Mouse (Mus musculus) heart, embryonic 13.5 days (tissue): ENCODE measurements at regions not wholly inside any gene's neighbourhood (a gene's known extent, or its start where the extent isn't known, plus 50 kb on each side); places are given as distances from the start of the nearest gene placed in this dataset.
"Not testable (repeated sequence)": the region's sequence is repeated elsewhere in the genome, so short reads cannot be mapped to it uniquely, and the experiment has no call there.

Experiments used
- ATAC-seq: fragments of 200-750 bp; cut with Nextera tagmentation; 2 replicates; pipeline ENCODE4 v1.8.0; 2017; ENCODE audit warnings: moderate TSS enrichment; ENCODE audit not compliant: insufficient number of reproducible peaks, low FRiP score, low TSS enrichment; ENCODE audit errors: extremely low read depth
- H3K27ac ChIP-seq: fragments of 300-500 bp; sonication (generic); replicated peaks from 2 replicates; pipeline ENCODE4 v1.5.1; 2015; ENCODE audit warnings: moderate library complexity, mild to moderate bottlenecking, inconsistent platforms
- H3K27me3 ChIP-seq: fragments of 300-500 bp; sonication (generic); replicated peaks from 2 replicates; pipeline ENCODE4 v1.6.1; 2015; ENCODE audit warnings: mild to moderate bottlenecking, inconsistent platforms
- H3K36me3 ChIP-seq: fragments of 300-500 bp; sonication (generic); 2 replicates; pipeline ENCODE4 v1.6.1; 2015; ENCODE audit warnings: mild to moderate bottlenecking, inconsistent platforms
- H3K4me1 ChIP-seq: fragments of 300-500 bp; sonication (generic); 2 replicates; pipeline ENCODE4 v1.6.1; 2015; ENCODE audit warnings: inconsistent platforms
- H3K4me2 ChIP-seq: fragments of 300-500 bp; sonication (generic); 2 replicates; pipeline ENCODE4 v1.6.1; 2015; ENCODE audit warnings: inconsistent platforms, mild to moderate bottlenecking, moderate library complexity
- H3K4me3 ChIP-seq: fragments of 300-500 bp; sonication (generic); 2 replicates; pipeline ENCODE4 v1.5.1; 2015; ENCODE audit warnings: moderate library complexity, mild to moderate bottlenecking, inconsistent platforms
- H3K9ac ChIP-seq: fragments of 300-500 bp; sonication (generic); 2 replicates; pipeline ENCODE4 v1.6.1; 2015; ENCODE audit warnings: inconsistent platforms, mild to moderate bottlenecking, moderate library complexity
- H3K9me3 ChIP-seq: fragments of 300-500 bp; sonication (generic); 2 replicates; pipeline ENCODE4 v1.6.1; 2016; ENCODE audit warnings: inconsistent platforms
- WGBS: fragments of 180-500 bp; shearing (Covaris S2); methylation state at CpG from one replicate; pipeline ENCODE4 v1.1.7; 2015; ENCODE audit warnings: mixed read lengths; 5-methylcytosine and 5-hydroxymethylcytosine counted together

GRCm38 (mm10) chr9:94169905-94170612 is 367.8 kb downstream of the 1190002N15Rik start:
- no peak overlapping the region for H3K4me2 ChIP-seq
- WGBS, result 68% methylated on average over 2 of the region's 2 CpGs
- no peak overlapping the region for H3K27ac ChIP-seq
- H3K9me3 ChIP-seq, result no peaks in the 10 kb centered on the region
- no peaks in the 10 kb centered on the region for H3K36me3 ChIP-seq
- ATAC-seq, result no peak
- no peak overlapping the region for H3K9ac ChIP-seq
- H3K4me3 ChIP-seq, result no peak overlapping the region
- no peaks in the 10 kb centered on the region for H3K27me3 ChIP-seq
- no peaks in the 10 kb centered on the region for H3K4me1 ChIP-seq

- no peak overlapping the region for H3K4me3 ChIP-seq
- ATAC-seq, result no peak
- WGBS, result 75% methylated on average over 1 of the region's 1 CpGs
Observed at GRCm38 (mm10) chr9:94163671-94164070, 374.2 kb downstream of the 1190002N15Rik start.

GRCm38 (mm10) chr9:94155581-94155980 is 382.3 kb downstream of the 1190002N15Rik start:
- Histone ChIP-seq H3K4me2 (no peak overlapping the region), H3K4me1 (no peaks in the 10 kb centered on the region), H3K36me3 (no peaks in the 10 kb centered on the region), H3K9ac (no peak overlapping the region), H3K4me3 (no peak overlapping the region), H3K27ac (no peak overlapping the region), H3K27me3 (no peaks in the 10 kb centered on the region), H3K9me3 (no peaks in the 10 kb centered on the region)
- 61% methylated on average over 2 of the region's 2 CpGs for WGBS
- no peak for ATAC-seq

More at GRCm38 (mm10) chr9:94163671-94164070, 374.2 kb downstream of the 1190002N15Rik start:
- H3K36me3 ChIP-seq, result no peaks in the 10 kb centered on the region
- no peaks in the 10 kb centered on the region for H3K27me3 ChIP-seq
- no peak overlapping the region for H3K9ac ChIP-seq
- H3K4me2 ChIP-seq, result no peak overlapping the region
- H3K9me3 ChIP-seq, result no peaks in the 10 kb centered on the region
- no peak overlapping the region for H3K27ac ChIP-seq
- H3K4me1 ChIP-seq, result no peaks in the 10 kb centered on the region

GRCm38 (mm10) chr9:94148474-94148873 is 389.4 kb downstream of the 1190002N15Rik start:
- WGBS, result 84% methylated on average over 1 of the region's 1 CpGs
- no peaks in the 10 kb centered on the region for H3K36me3 ChIP-seq
- ATAC-seq, result no peak

GRCm38 (mm10) chr9:94146787-94147186 is 391.1 kb downstream of the 1190002N15Rik start:
- Histone ChIP-seq H3K36me3 (no peaks in the 10 kb centered on the region), H3K9ac (no peak overlapping the region), H3K4me1 (peaks cover 15% of the 10 kb centered on the region), H3K4me2 (no peak overlapping the region), H3K27me3 (no peaks in the 10 kb centered on the region), H3K9me3 (no peaks in the 10 kb centered on the region), H3K4me3 (no peak overlapping the region), H3K27ac (no peak overlapping the region)
- ATAC-seq, result no peak
- WGBS, result 84% methylated on average over 3 of the region's 3 CpGs

More at GRCm38 (mm10) chr9:94148474-94148873, 389.4 kb downstream of the 1190002N15Rik start:
- Histone ChIP-seq H3K9ac (no peak overlapping the region), H3K9me3 (no peaks in the 10 kb centered on the region), H3K4me2 (no peak overlapping the region), H3K4me1 (peaks cover 4% of the 10 kb centered on the region), H3K27me3 (no peaks in the 10 kb centered on the region), H3K4me3 (no peak overlapping the region), H3K27ac (no peak overlapping the region)

- Histone ChIP-seq H3K9ac (no peak overlapping the region), H3K9me3 (no peaks in the 10 kb centered on the region), H3K4me1 (peaks cover 23% of the 10 kb centered on the region), H3K27me3 (no peaks in the 10 kb centered on the region), H3K27ac (peak overlapping the region; percentile 73), H3K4me2 (no peak overlapping the region), H3K36me3 (no peaks in the 10 kb centered on the region), H3K4me3 (no peak overlapping the region)
- no peak for ATAC-seq
- 6% methylated on average over 1 of the region's 1 CpGs for WGBS
Observed at GRCm38 (mm10) chr9:94136444-94136843, 401.4 kb downstream of the 1190002N15Rik start.

GRCm38 (mm10) chr9:94133682-94134081 is 404.2 kb downstream of the 1190002N15Rik start:
- no peak overlapping the region for H3K4me3 ChIP-seq
- H3K9me3 ChIP-seq, result no peaks in the 10 kb centered on the region
- H3K4me2 ChIP-seq, result no peak overlapping the region
- no peak overlapping the region for H3K9ac ChIP-seq
- WGBS, result 82% methylated on average over 2 of the region's 2 CpGs
- no peaks in the 10 kb centered on the region for H3K36me3 ChIP-seq
- peaks cover 23% of the 10 kb centered on the region for H3K4me1 ChIP-seq
- H3K27ac ChIP-seq, result no peak overlapping the region
- ATAC-seq, result no peak
- no peaks in the 10 kb centered on the region for H3K27me3 ChIP-seq

- no peak overlapping the region for H3K27ac ChIP-seq
- no peak overlapping the region for H3K4me2 ChIP-seq
- H3K4me1 ChIP-seq, result peaks cover 18% of the 10 kb centered on the region
- 63% methylated on average over 1 of the region's 1 CpGs for WGBS
- H3K36me3 ChIP-seq, result no peaks in the 10 kb centered on the region
- H3K9ac ChIP-seq, result no peak overlapping the region
- H3K27me3 ChIP-seq, result no peaks in the 10 kb centered on the region
- H3K4me3 ChIP-seq, result no peak overlapping the region
- ATAC-seq, result no peak
- H3K9me3 ChIP-seq, result no peaks in the 10 kb centered on the region
Observed at GRCm38 (mm10) chr9:94131367-94131766, 406.5 kb downstream of the 1190002N15Rik start.

GRCm38 (mm10) chr9:94116961-94117360 is 420.9 kb downstream of the 1190002N15Rik start:
- H3K27ac ChIP-seq, result no peak overlapping the region
- no peaks in the 10 kb centered on the region for H3K9me3 ChIP-seq
- no peaks in the 10 kb centered on the region for H3K27me3 ChIP-seq
- no peak overlapping the region for H3K4me2 ChIP-seq
- no peak overlapping the region for H3K4me3 ChIP-seq
- no peak overlapping the region for H3K9ac ChIP-seq
- no peaks in the 10 kb centered on the region for H3K36me3 ChIP-seq
- no peak for ATAC-seq
- WGBS, result 83% methylated on average over 5 of the region's 5 CpGs
- H3K4me1 ChIP-seq, result no peaks in the 10 kb centered on the region

- not testable (repeated sequence) for H3K27ac ChIP-seq, H3K27me3 ChIP-seq, ATAC-seq, H3K9ac ChIP-seq, H3K4me2 ChIP-seq, H3K9me3 ChIP-seq, H3K4me3 ChIP-seq, H3K36me3 ChIP-seq, H3K4me1 ChIP-seq
- 60% methylated on average over 1 of the region's 1 CpGs for WGBS
Observed at GRCm38 (mm10) chr9:94107701-94108100, 430.2 kb downstream of the 1190002N15Rik start.

- H3K27ac ChIP-seq, result no peak overlapping the region
- no peaks in the 10 kb centered on the region for H3K9me3 ChIP-seq
- WGBS, result 68% methylated on average over 4 of the region's 4 CpGs
- H3K4me3 ChIP-seq, result no peak overlapping the region
- no peaks in the 10 kb centered on the region for H3K4me1 ChIP-seq
- H3K27me3 ChIP-seq, result no peaks in the 10 kb centered on the region
- no peak for ATAC-seq
- H3K9ac ChIP-seq, result no peak overlapping the region
- H3K36me3 ChIP-seq, result no peaks in the 10 kb centered on the region
- H3K4me2 ChIP-seq, result no peak overlapping the region
Observed at GRCm38 (mm10) chr9:94104669-94105068, 433.2 kb downstream of the 1190002N15Rik start.

GRCm38 (mm10) chr9:94101958-94102357 is 435.9 kb downstream of the 1190002N15Rik start:
- 68% methylated on average over 3 of the region's 3 CpGs for WGBS
- ATAC-seq, result no peak
- no peaks in the 10 kb centered on the region for H3K4me1 ChIP-seq
- no peaks in the 10 kb centered on the region for H3K9me3 ChIP-seq
- no peaks in the 10 kb centered on the region for H3K36me3 ChIP-seq
- H3K27me3 ChIP-seq, result no peaks in the 10 kb centered on the region
- H3K4me3 ChIP-seq, result no peak overlapping the region
- H3K9ac ChIP-seq, result no peak overlapping the region
- no peak overlapping the region for H3K27ac ChIP-seq
- no peak overlapping the region for H3K4me2 ChIP-seq
